Mouse (Mus musculus) left cerebral cortex, postnatal 36 days (tissue): ENCODE measurements around the gene Rwdd1. TPM values are rescaled to one million over a fixed set of nuclear protein-coding genes. Genes with fewer than 3 reads are reported as not detected.

Experiments used
- total RNA-seq, 2 experiments: library from RNA; stranded (reverse); gene quantifications; 2 replicates each; pipeline ENCODE4 v1.2.3; 2021

Gene Rwdd1
- total RNA-seq, 2 experiments from 2014 or later: 94.4 to 104 TPM

Other genes with a start within 250 kb of the Rwdd1 start
- gene Sult3a2, start 232.9 kb downstream of the Rwdd1 start, total RNA-seq: 1 to 10 TPM; 1.1 to 1.4 TPM
- gene Sult3a1, start 161.9 kb downstream of the Rwdd1 start, total RNA-seq: not detected
- 1 to 10 TPM; 3.1 to 3.4 TPM for gene Rsph4a, start 114.5 kb downstream of the Rwdd1 start, total RNA-seq
- 10 to 100 TPM; 10.6 to 17.9 TPM for gene Zup1, start 68.4 kb downstream of the Rwdd1 start, total RNA-seq
- gene Trappc3l, start 18.0 kb upstream of the Rwdd1 start, total RNA-seq: under 1 TPM; 0.34 to 0.62 TPM
- gene Calhm4, start 24.7 kb upstream of the Rwdd1 start, total RNA-seq: not detected
- gene Calhm5, start 76.9 kb upstream of the Rwdd1 start, total RNA-seq: 1 to 10 TPM; 2.7 to 3.0 TPM
- under 1 TPM; 0.36 to 0.69 TPM for gene Calhm6, start 108.4 kb upstream of the Rwdd1 start, total RNA-seq
- gene Dse, start 188.1 kb upstream of the Rwdd1 start, total RNA-seq: 10 to 100 TPM in 1 of 2 experiments, 1 to 10 TPM in 1; 6.5 to 10.5 TPM